Mouse (Mus musculus): ENCODE measurements around the gene Ephb2.

Gene Ephb2

GRCm38 (mm10) chr4:136731761-136732160 is 104.0 kb downstream of the Ephb2 start:
- DNase-seq (ENCODE audit: low spot score in 2 of 2): no peak

GRCm38 (mm10) chr4:136731008-136731609 is 104.7 kb downstream of the Ephb2 start:
- no peak for DNase-seq (ENCODE audit: low spot score in 2 of 2)

- no peak for DNase-seq (ENCODE audit: low spot score in 2 of 2)
Measured at GRCm38 (mm10) chr4:136730501-136730900, 105.3 kb downstream of the Ephb2 start.

GRCm38 (mm10) chr4:136729574-136729973 is 106.2 kb downstream of the Ephb2 start:
- no peak for DNase-seq (ENCODE audit: low spot score in 2 of 2)

- DNase-seq (ENCODE audit: low spot score in 2 of 2): no peak
Measured at GRCm38 (mm10) chr4:136726941-136727340, 108.8 kb downstream of the Ephb2 start.

- no peak for DNase-seq (ENCODE audit: low spot score in 2 of 2)
Measured at GRCm38 (mm10) chr4:136724731-136725130, 111.1 kb downstream of the Ephb2 start.

- DNase-seq (ENCODE audit: low spot score in 2 of 2): no peak
Measured at GRCm38 (mm10) chr4:136722361-136723082, 113.3 kb downstream of the Ephb2 start.

- DNase-seq (ENCODE audit: low spot score in 2 of 2): no peak
Measured at GRCm38 (mm10) chr4:136721937-136722336, 113.9 kb downstream of the Ephb2 start.

- DNase-seq (ENCODE audit: low spot score in 2 of 2): no peak
Measured at GRCm38 (mm10) chr4:136720025-136720424, 115.8 kb downstream of the Ephb2 start.

- DNase-seq (ENCODE audit: low spot score in 2 of 2): no peak
Measured at GRCm38 (mm10) chr4:136718193-136718986, 117.4 kb downstream of the Ephb2 start.

- no peak for DNase-seq (ENCODE audit: low spot score in 2 of 2)
Measured at GRCm38 (mm10) chr4:136716561-136716972, 119.2 kb downstream of the Ephb2 start.

- no peak for DNase-seq (ENCODE audit: low spot score in 2 of 2)
Measured at GRCm38 (mm10) chr4:136714530-136714929, 121.3 kb downstream of the Ephb2 start.

GRCm38 (mm10) chr4:136713889-136714288 is 121.9 kb downstream of the Ephb2 start:
- DNase-seq (ENCODE audit: low spot score in 2 of 2): no peak

GRCm38 (mm10) chr4:136713431-136713830 is 122.4 kb downstream of the Ephb2 start:
- DNase-seq (ENCODE audit: low spot score in 2 of 2): no peak

GRCm38 (mm10) chr4:136711985-136712768 is 123.6 kb downstream of the Ephb2 start:
- DNase-seq (ENCODE audit: low spot score in 2 of 2): no peak

GRCm38 (mm10) chr4:136710345-136710744 is 125.4 kb downstream of the Ephb2 start:
- DNase-seq (ENCODE audit: low spot score in 2 of 2): no peak

GRCm38 (mm10) chr4:136708956-136709355 is 126.8 kb downstream of the Ephb2 start:
- DNase-seq (ENCODE audit: low spot score in 2 of 2): no peak

- no peak for DNase-seq (ENCODE audit: low spot score in 2 of 2)
Measured at GRCm38 (mm10) chr4:136706696-136707095, 129.1 kb downstream of the Ephb2 start.

GRCm38 (mm10) chr4:136705091-136705490 is 130.7 kb downstream of the Ephb2 start:
- no peak for DNase-seq (ENCODE audit: low spot score in 2 of 2)

GRCm38 (mm10) chr4:136704551-136704950 is 131.2 kb downstream of the Ephb2 start:
- DNase-seq (ENCODE audit: low spot score in 2 of 2): no peak

GRCm38 (mm10) chr4:136703351-136703750 is 132.4 kb downstream of the Ephb2 start:
- DNase-seq (ENCODE audit: low spot score in 2 of 2): no peak

GRCm38 (mm10) chr4:136702456-136702855 is 133.3 kb downstream of the Ephb2 start:
- DNase-seq (ENCODE audit: low spot score in 2 of 2): no peak
